17 mouse cellular contexts compared by ENCODE assay signal in the genomic region with DNA sequence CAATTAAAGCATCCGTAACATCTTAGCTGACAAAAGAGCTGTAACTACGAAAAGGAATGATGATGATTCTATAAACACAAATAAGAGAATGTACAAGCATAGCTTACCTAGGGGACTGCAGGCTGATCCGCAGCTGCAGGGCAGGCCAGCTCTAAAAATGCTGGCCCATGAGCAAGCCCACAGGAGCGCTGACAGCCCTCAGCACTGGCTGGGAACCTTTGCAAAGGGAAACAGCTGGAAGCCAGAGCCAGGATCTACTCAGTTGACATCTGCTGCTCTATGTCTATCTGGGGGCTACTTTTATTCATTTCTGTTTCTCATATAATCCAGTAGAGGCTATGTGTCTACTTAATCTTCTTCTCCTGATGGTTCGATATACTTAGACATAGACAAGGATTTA.
DNase-seq lines count a peak whose midpoint lies in the region; TF ChIP-seq lines count a peak whose summit lies in the region.
"Had no signal": no experiment of that assay in that cellular context is flagged by ENCODE, and none has a peak within 500 bp of the region (broad histone marks: within the 10 kb centered on the region; RNA-seq: fewer than 3 reads in every experiment).

No protein-coding gene starts in this region.

- peak; percentile 35 for DNase-seq in heart, adult 8-10 months (ENCODE audit: low spot score)
- no peak for DNase-seq in heart, embryonic 10.5 days (ENCODE audit: low spot score)
- peak; percentile 37 for DNase-seq in gastrocnemius, adult 2 months
- DNase-seq in gastrocnemius, postnatal 25 days, result peak; percentile 34
- DNase-seq in heart, postnatal 36 days, result peak; percentile 13 to 20
- DNase-seq in right cerebral cortex, adult 18-20 months, result no peak
- no peak for DNase-seq in adipocyte (ENCODE audit: low spot score)
- DNase-seq: adrenal gland, adult 8-10 months; cerebellum, adult 9-11 months; midbrain, embryonic 14.5 days; spleen, adult 18-20 months; thymus, postnatal 4 days had no signal

- H3K9me3 ChIP-seq in heart, embryonic 10.5 days, result no peaks in the 10 kb centered on the region
- H3K9me3 ChIP-seq: embryonic facial prominence, embryonic 13.5 days; limb, embryonic 15.5 days; megakaryocyte, embryonic 14.5 days; neural tube, embryonic 13.5 days had no signal

- intact Hi-C loops in gastrocnemius, adult 2 months (cut with DNase I), result no loop called here
- intact Hi-C loops in heart, postnatal 36 days (cut with DNase I), result loop anchor here (2.0 kb wide), 1 partner anchor 74 kb away; no protein-coding TSS in a partner anchor

- H3K4me1 ChIP-seq in heart, embryonic 10.5 days, result no peaks in the 10 kb centered on the region
- H3K4me1 ChIP-seq: limb, embryonic 15.5 days; megakaryocyte, embryonic 14.5 days had no signal

- H3K27me3 ChIP-seq in heart, embryonic 10.5 days (ENCODE audit: insufficient read depth, poor library complexity, severe bottlenecking), result no peaks in the 10 kb centered on the region
- H3K27me3 ChIP-seq: embryonic facial prominence, embryonic 13.5 days; limb, embryonic 15.5 days; megakaryocyte, embryonic 14.5 days; neural tube, embryonic 13.5 days had no signal

- no peaks in the 10 kb centered on the region for H3K36me3 ChIP-seq in heart, embryonic 10.5 days
- H3K36me3 ChIP-seq: embryonic facial prominence, embryonic 13.5 days; limb, embryonic 15.5 days; neural tube, embryonic 13.5 days had no signal

- H3K4me3 ChIP-seq in heart, embryonic 10.5 days, result no peak overlapping the region
- H3K4me3 ChIP-seq in gastrocnemius, adult 2 months, result no peak overlapping the region
- H3K4me3 ChIP-seq: embryonic facial prominence, embryonic 13.5 days; limb, embryonic 15.5 days; megakaryocyte, embryonic 14.5 days; neural tube, embryonic 13.5 days had no signal

- no peak for TF ChIP-seq CTCF in gastrocnemius, adult 2 months (IDR thresholded peaks at IDR 0.05)

- WGBS in heart, embryonic 10.5 days, result 76% methylated on average over 5 of the region's 5 CpGs

- H3K27ac ChIP-seq in heart, embryonic 10.5 days, result no peak overlapping the region
- peak overlapping the region; percentile 16 for H3K27ac ChIP-seq in gastrocnemius, adult 2 months
- H3K27ac ChIP-seq: embryonic facial prominence, embryonic 13.5 days; hindbrain, postnatal 0 days; limb, embryonic 15.5 days; neural tube, embryonic 13.5 days had no signal

Comparison
In these comparisons a context has a peak if more than half of its experiments do, and no peak if none do; other contexts are left out.
1. DNase-seq: peak in heart, adult 8-10 months (single experiment), gastrocnemius, adult 2 months (single experiment), gastrocnemius, postnatal 25 days (single experiment) and heart, postnatal 36 days (2 of 2); none in heart, embryonic 10.5 days (single experiment), right cerebral cortex, adult 18-20 months (single experiment) and adipocyte (single experiment).